Mouse (Mus musculus) heart, embryonic 11.5 days (tissue): ENCODE results near the gene Map2k3. TPM values are rescaled to one million over a fixed set of nuclear protein-coding genes. Genes with fewer than 3 reads are reported as not detected.

Experiments used
- ATAC-seq: fragments of 200-750 bp; cut with Nextera tagmentation; replicated peaks from 2 replicates; pipeline ENCODE4 v1.8.0; 2017; ENCODE audit warnings: moderate library complexity; ENCODE audit not compliant: insufficient number of reproducible peaks, low FRiP score, low TSS enrichment
- H3K27ac ChIP-seq: fragments of 300-500 bp; sonication (generic); 2 replicates; pipeline ENCODE4 v1.5.1; 2014; ENCODE audit warnings: mild to moderate bottlenecking, low read depth, low read length
- H3K27me3 ChIP-seq: fragments of 300-500 bp; sonication (generic); 2 replicates; pipeline ENCODE4 v1.6.1; 2014; ENCODE audit warnings: mild to moderate bottlenecking, low read length, mixed read lengths; ENCODE audit not compliant: control insufficient read depth, insufficient read depth
- H3K36me3 ChIP-seq: fragments of 300-500 bp; sonication (generic); 2 replicates; pipeline ENCODE4 v1.6.1; 2014; ENCODE audit warnings: mild to moderate bottlenecking, low read length, moderate library complexity, mixed read lengths; ENCODE audit not compliant: control insufficient read depth, insufficient read depth
- H3K4me1 ChIP-seq: fragments of 300-500 bp; sonication (generic); 2 replicates; pipeline ENCODE4 v1.6.1; 2014; ENCODE audit warnings: low read length; ENCODE audit not compliant: control insufficient read depth, insufficient read depth
- H3K4me2 ChIP-seq: fragments of 300-500 bp; sonication (generic); 2 replicates; pipeline ENCODE4 v1.6.1; 2014; ENCODE audit warnings: mild to moderate bottlenecking, moderate library complexity
- H3K4me3 ChIP-seq: fragments of 300-500 bp; sonication (generic); 2 replicates; pipeline ENCODE4 v1.5.1; 2014; ENCODE audit warnings: low read depth, low read length
- H3K9ac ChIP-seq: fragments of 300-500 bp; sonication (generic); 2 replicates; pipeline ENCODE4 v1.6.1; 2014; ENCODE audit warnings: mild to moderate bottlenecking, low read depth, low read length, moderate library complexity
- H3K9me3 ChIP-seq: fragments of 300-500 bp; sonication (generic); replicated peaks from 2 replicates; pipeline ENCODE4 v1.6.1; 2016; ENCODE audit warnings: low read length; ENCODE audit not compliant: control insufficient read depth
- WGBS: fragments of 180-500 bp; shearing (Covaris S2); extraction: QIAGEN DNeasy Blood & Tissue Kit; methylation state at CpG from one replicate; pipeline ENCODE4 v1.1.7; 2014; ENCODE audit not compliant: insufficient replicate concordance; 5-methylcytosine and 5-hydroxymethylcytosine counted together
- polyA plus RNA-seq: library from polyadenylated mRNA; unstranded; fragments of >200 nt; fragmentation: Nextera tagmentation; extraction: Ambion mirVana; gene quantifications from 2 replicates; pipeline ENCODE4 v1.2.1, GENCODE M21; 2014

Map2k3 gene
- polyA plus RNA-seq, 1 experiment from 2014 or later, result 77.9 TPM

- Histone ChIP-seq H3K27me3 (no peaks in the 10 kb centered on the region), H3K4me1 (0 out of 2 replicates have a peak, but pooled peaks cover 5% of the 10 kb centered on the region), H3K4me3 (no peak overlapping the region), H3K36me3 (no peaks in the 10 kb centered on the region), H3K9me3 (no peaks in the 10 kb centered on the region), H3K27ac (no peak overlapping the region), H3K9ac (peak overlapping the region; percentile 30; the same call in 1 of the 2 replicates), H3K4me2 (no peak overlapping the region)
- ATAC-seq, result no peak
- WGBS, result 24% methylated on average over 8 of the region's 8 CpGs
Measured at GRCm38 (mm10) chr11:60976742-60977141, 44.9 kb downstream of the Map2k3 start.

GRCm38 (mm10) chr11:60977153-60977552 is 45.3 kb downstream of the Map2k3 start:
- H3K9me3 ChIP-seq, result no peaks in the 10 kb centered on the region
- no peak overlapping the region for H3K4me2 ChIP-seq
- WGBS, result 48% methylated on average over 3 of the region's 3 CpGs
- H3K36me3 ChIP-seq, result no peaks in the 10 kb centered on the region
- no peak for ATAC-seq
- peaks cover 6% of the 10 kb centered on the region; the same call in 1 of the 2 replicates for H3K4me1 ChIP-seq
- H3K9ac ChIP-seq, result peak overlapping the region; percentile 30; the same call in 1 of the 2 replicates
- no peaks in the 10 kb centered on the region for H3K27me3 ChIP-seq
- H3K27ac ChIP-seq, result no peak overlapping the region
- no peak overlapping the region for H3K4me3 ChIP-seq

GRCm38 (mm10) chr11:60978658-60979057 is 46.8 kb downstream of the Map2k3 start:
- 79% methylated on average over 2 of the region's 2 CpGs for WGBS
- H3K27me3 ChIP-seq, result no peaks in the 10 kb centered on the region
- no peaks in the 10 kb centered on the region for H3K36me3 ChIP-seq
- ATAC-seq, result no peak
- H3K4me3 ChIP-seq, result no peak overlapping the region
- no peak overlapping the region for H3K4me2 ChIP-seq
- no peak overlapping the region for H3K9ac ChIP-seq
- H3K9me3 ChIP-seq, result no peaks in the 10 kb centered on the region
- no peak overlapping the region for H3K27ac ChIP-seq
- peaks cover 7% of the 10 kb centered on the region; the same call in 1 of the 2 replicates for H3K4me1 ChIP-seq

- Histone ChIP-seq H3K4me1 (peaks cover 7% of the 10 kb centered on the region), H3K27ac (no peak overlapping the region), H3K4me3 (no peak overlapping the region), H3K9me3 (no peaks in the 10 kb centered on the region), H3K27me3 (no peaks in the 10 kb centered on the region), H3K9ac (no peak overlapping the region), H3K4me2 (no peak overlapping the region), H3K36me3 (no peaks in the 10 kb centered on the region)
- 75% methylated on average over 5 of the region's 5 CpGs for WGBS
- ATAC-seq, result no peak
Measured at GRCm38 (mm10) chr11:60979788-60980187, 48.0 kb downstream of the Map2k3 start.

- ATAC-seq, result peak; percentile 18; the same call in 1 of the 2 replicates
- Histone ChIP-seq H3K9ac (no peak overlapping the region), H3K9me3 (no peaks in the 10 kb centered on the region), H3K27ac (no peak overlapping the region), H3K4me2 (no peak overlapping the region), H3K4me1 (peaks cover 6% of the 10 kb centered on the region), H3K4me3 (no peak overlapping the region), H3K36me3 (no peaks in the 10 kb centered on the region), H3K27me3 (no peaks in the 10 kb centered on the region)
- WGBS, result 49% methylated on average over 14 of the region's 14 CpGs
Measured at GRCm38 (mm10) chr11:60981693-60982486, 50.1 kb downstream of the Map2k3 start.

- no peaks in the 10 kb centered on the region for H3K27me3 ChIP-seq
- H3K36me3 ChIP-seq, result no peaks in the 10 kb centered on the region
- H3K9me3 ChIP-seq, result no peaks in the 10 kb centered on the region
- no peak overlapping the region for H3K4me3 ChIP-seq
- no peak for ATAC-seq
- no peak overlapping the region for H3K27ac ChIP-seq
- WGBS, result 66% methylated on average over 13 of the region's 13 CpGs
- H3K9ac ChIP-seq, result no peak overlapping the region
- no peak overlapping the region for H3K4me2 ChIP-seq
- peaks cover 3% of the 10 kb centered on the region for H3K4me1 ChIP-seq
Measured at GRCm38 (mm10) chr11:60984912-60985558, 53.2 kb downstream of the Map2k3 start.

- ATAC-seq, result no peak
- no peak overlapping the region for H3K4me2 ChIP-seq
- no peaks in the 10 kb centered on the region for H3K4me1 ChIP-seq
Measured at GRCm38 (mm10) chr11:60990428-60990827, 58.6 kb downstream of the Map2k3 start.

More at GRCm38 (mm10) chr11:60990428-60990827, 58.6 kb downstream of the Map2k3 start:
- Histone ChIP-seq H3K9ac (no peak overlapping the region), H3K27me3 (no peaks in the 10 kb centered on the region; the same call in 1 of the 2 replicates), H3K4me3 (no peak overlapping the region), H3K27ac (no peak overlapping the region), H3K36me3 (no peaks in the 10 kb centered on the region), H3K9me3 (no peaks in the 10 kb centered on the region)
- WGBS, result 74% methylated on average over 3 of the region's 3 CpGs
